Mouse (Mus musculus): ENCODE measurements around the gene Olfr1340.
A peak's percentile ranks its signal among the peaks of the same experiment; 100 is the strongest.

- TF ChIP-seq CTCF (conservative IDR thresholded peaks at IDR 0.05; ENCODE audit: low read length), result no peak
- peak; percentile 43; the same call in 1 of the 2 replicates for TF ChIP-seq NANOG (IDR thresholded peaks at IDR 0.05; ENCODE audit: borderline replicate concordance, low read length)
These were observed 8.3 kb upstream of the Olfr1340 start for GRCm38 (mm10) chr4:118711656-118712055.
